Mouse (Mus musculus) Patski (cell line): ENCODE results near the gene Vwa7. TPM values are rescaled to one million over a fixed set of nuclear protein-coding genes. Genes with fewer than 3 reads are reported as not detected.
"Not testable (repeated sequence)": the region's sequence is repeated elsewhere in the genome, so short reads cannot be mapped to it uniquely, and the experiment has no call there.

Experiments
- ATAC-seq: fragments of 100-300 bp; one replicate; pipeline ENCODE4 v1.8.0; 2021
- CTCF ChIA-PET: fragments of 350-600 bp; sonication (Branson Sonifier 250); formaldehyde crosslinking; loops from one replicate; lab custom pipeline; 2022; ENCODE audit warnings: inconsistent platforms; lab: Charles Lee
- POLR2A ChIA-PET: fragments of 350-600 bp; sonication (Branson Sonifier 250); formaldehyde crosslinking; loops from one replicate; lab custom pipeline; 2022; ENCODE audit warnings: antibody characterized with exemption, inconsistent platforms; lab: Charles Lee
- DNase-seq: peaks from one replicate; pipeline ENCODE4 v3.0.0-alpha.2; 2011; ENCODE audit warnings: low read depth, low spot score
- H3K27me3 ChIP-seq: fragments of 371-371 bp; one replicate; pipeline ENCODE4 v1.5.1; 2021
- CTCF ChIP-seq: fragments of 100-300 bp; IDR thresholded peaks from one replicate; pipeline ENCODE4 v1.5.1; 2021
- in situ Hi-C: fragments of 300-500 bp; cut with MboI; formaldehyde crosslinking; loops from 3 replicates; pipeline ENCODE4 v1.11.1; 2018; ENCODE audit warnings: low pct_unique_long_range_greater_than_20kb, mixed read lengths
- polyA plus RNA-seq: library from polyadenylated mRNA; unstranded; gene quantifications from one replicate; pipeline ENCODE4 v1.2.3, GENCODE M21; 2021

The Vwa7 gene
- polyA plus RNA-seq, 1 experiment from 2014 or later, result 1.2 TPM

DNA sequence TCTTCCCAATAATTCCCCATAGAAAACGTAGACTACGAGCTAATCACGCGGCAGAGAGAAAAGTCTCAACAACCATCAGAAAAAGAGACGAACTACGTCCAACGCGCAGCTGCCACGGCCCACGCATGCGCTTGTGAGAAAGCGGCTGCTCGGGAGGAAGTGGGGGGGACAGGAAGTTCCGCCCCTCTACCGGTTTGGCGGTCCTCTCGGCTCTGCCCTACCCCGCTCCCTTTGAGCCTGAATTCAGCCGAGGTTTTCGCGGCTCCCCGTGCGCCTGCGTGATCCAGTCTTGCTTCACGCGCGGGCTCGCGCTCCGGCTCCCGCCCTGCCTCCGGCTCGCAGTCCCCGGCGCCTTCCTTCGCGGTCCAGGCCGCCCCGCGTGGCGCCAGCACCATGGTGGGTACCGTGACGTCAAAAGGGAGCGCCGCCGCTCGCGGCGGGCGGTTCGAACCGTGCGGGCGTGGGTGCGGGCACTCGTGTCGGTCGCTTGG, 34.6 kb upstream of the Vwa7 start, which contains the start of gene Lsm2:
Lsm2 (plus strand) TSS at position 173 of the 491 bp plus-strand sequence.
- ChIA-PET CTCF (interaction anchor here (0.9 to 3.2 kb wide), 9 partner anchors 14 to 127 kb away, joined by 3 to 23 read pairs (median 4); no protein-coding TSS in a partner anchor), POLR2A (interaction anchor here (0.8 to 1.5 kb wide), 7 partner anchors 8 to 27 kb away, joined by 3 to 8 read pairs (median 5); no protein-coding TSS in a partner anchor)
- TF ChIP-seq CTCF, result no peak
- ATAC-seq, result peak; percentile 58
- in situ Hi-C loops, result loop anchor here (5.0 kb wide), 1 partner anchor 64 kb away; no protein-coding TSS in a partner anchor
- no peaks in the 10 kb centered on the region for H3K27me3 ChIP-seq
- DNase-seq, result no peak

DNA sequence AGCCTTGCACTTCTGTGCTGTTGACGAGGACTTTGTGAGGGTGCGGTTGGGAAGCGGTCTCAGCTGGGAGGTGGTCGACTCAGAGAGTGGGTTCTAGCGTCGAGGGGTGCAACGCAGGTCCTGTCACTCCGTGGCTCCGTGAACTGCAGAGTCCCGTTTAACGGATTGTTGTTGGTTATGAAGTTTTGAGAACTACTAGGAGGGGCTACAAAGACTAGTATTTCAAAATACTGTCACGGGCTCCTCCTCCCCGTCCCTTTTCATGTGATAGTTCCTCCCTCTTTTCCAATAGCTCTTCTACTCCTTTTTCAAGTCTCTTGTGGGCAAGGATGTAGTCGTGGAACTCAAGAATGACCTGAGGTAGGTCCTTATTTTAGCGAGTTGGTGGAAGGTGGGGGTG, 34.1 kb upstream of the Vwa7 start:
- POLR2A ChIA-PET, result interaction anchor here (1.5 kb wide), 1 partner anchor 8 kb away, joined by 8 read pairs; no protein-coding TSS in a partner anchor
- TF ChIP-seq CTCF, result no peak
- CTCF ChIA-PET, result interaction anchor here (3.2 kb wide), 1 partner anchor 27 kb away, joined by 20 read pairs; no protein-coding TSS in a partner anchor
- H3K27me3 ChIP-seq, result no peaks in the 10 kb centered on the region
- in situ Hi-C loops, result loop anchor here (5.0 kb wide), 1 partner anchor 65 kb away; no protein-coding TSS in a partner anchor
- DNase-seq (no peak), ATAC-seq (no peak)

DNA sequence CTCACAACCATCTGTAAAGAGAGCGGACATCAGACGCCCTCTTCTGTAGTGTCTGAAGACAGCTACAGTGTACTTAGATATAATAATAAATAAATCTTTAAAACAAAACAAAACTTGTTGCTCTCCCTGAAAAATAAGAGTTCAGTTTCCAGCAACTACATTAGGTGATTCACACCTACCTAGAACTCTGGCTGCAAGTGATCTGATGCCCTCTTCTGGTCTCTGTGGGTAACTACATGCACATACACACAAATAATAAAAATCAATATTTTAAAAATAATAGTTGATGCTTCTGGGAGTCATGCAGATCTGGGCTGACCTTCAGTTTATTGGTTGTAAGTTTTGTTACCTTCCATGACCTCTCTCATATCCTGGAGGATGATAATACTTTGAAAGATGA, 32.2 kb upstream of the Vwa7 start:
- peak; percentile 80 for TF ChIP-seq CTCF
- no peaks in the 10 kb centered on the region for H3K27me3 ChIP-seq
- ChIA-PET CTCF (interaction anchor here (0.8 to 3.2 kb wide), 11 partner anchors 11 to 194 kb away, joined by 3 to 22 read pairs (median 4); no protein-coding TSS in a partner anchor), POLR2A (interaction anchor here (0.7 kb wide), 2 partner anchors 28 to 971 kb away, joined by 3 to 4 read pairs; no protein-coding TSS in a partner anchor)
- DNase-seq, result no peak
- no peak for ATAC-seq
- in situ Hi-C loops, result loop anchor here (5.0 kb wide), 1 partner anchor 67 kb away; no protein-coding TSS in a partner anchor

GRCm38 (mm10) chr17:34994751-34995150, 21.6 kb upstream of the Vwa7 start:
- ChIA-PET POLR2A (no interaction called here), CTCF (interaction anchor here (2.5 kb wide), 1 partner anchor 11 kb away, joined by 8 read pairs; no protein-coding TSS in a partner anchor)
- no peak for DNase-seq
- no peaks in the 10 kb centered on the region for H3K27me3 ChIP-seq
- no peak for ATAC-seq
- no peak for TF ChIP-seq CTCF
- in situ Hi-C loops, result no loop called here

GRCm38 (mm10) chr17:34995192-34995591, 21.2 kb upstream of the Vwa7 start:
- DNase-seq, H3K27me3 ChIP-seq, ATAC-seq, in situ Hi-C loops, POLR2A ChIA-PET: not testable (repeated sequence)
- CTCF ChIA-PET, result interaction anchor here (2.5 kb wide), 1 partner anchor 11 kb away, joined by 8 read pairs; no protein-coding TSS in a partner anchor

DNA sequence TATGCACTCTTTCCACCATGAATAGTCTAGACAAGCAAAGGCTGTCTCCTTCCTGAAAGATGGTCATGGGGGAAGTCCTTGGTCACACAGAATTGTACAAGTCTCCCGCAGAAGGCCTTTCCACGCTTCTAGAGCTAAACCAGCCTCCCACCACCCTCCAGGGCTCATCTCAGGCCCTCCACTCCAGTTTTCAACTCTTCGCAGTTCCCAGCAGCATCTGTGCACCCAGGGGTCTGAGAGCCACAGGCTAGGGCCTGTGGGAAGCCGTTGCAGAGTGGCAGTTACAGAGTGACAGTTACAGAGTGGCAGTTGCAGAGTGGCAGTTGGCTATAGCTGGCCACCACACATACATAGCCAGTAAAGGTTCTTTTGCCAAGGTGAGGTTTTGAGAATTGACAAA, 20.5 kb upstream of the Vwa7 start:
- CTCF ChIA-PET, result interaction anchor here (1.1 to 2.5 kb wide), 2 partner anchors 12 to 25 kb away, joined by 3 to 8 read pairs; no protein-coding TSS in a partner anchor
- ATAC-seq, DNase-seq, in situ Hi-C loops, POLR2A ChIA-PET, H3K27me3 ChIP-seq: not testable (repeated sequence)

- no peaks in the 10 kb centered on the region for H3K27me3 ChIP-seq
- TF ChIP-seq CTCF, result no peak
- ChIA-PET POLR2A (interaction anchor here (0.5 to 0.7 kb wide), 2 partner anchors 25 to 91 kb away, joined by 3 read pairs; no protein-coding TSS in a partner anchor), CTCF (interaction anchor here (1.1 to 2.5 kb wide), 2 partner anchors 12 to 24 kb away, joined by 3 to 8 read pairs; no protein-coding TSS in a partner anchor)
- DNase-seq (no peak), ATAC-seq (no peak)
- in situ Hi-C loops, result no loop called here
Observed at GRCm38 (mm10) chr17:34996411-34997141, 19.8 kb upstream of the Vwa7 start.

GRCm38 (mm10) chr17:34997142-34997483, 19.3 kb upstream of the Vwa7 start:
- TF ChIP-seq CTCF, result no peak
- no peak for DNase-seq
- in situ Hi-C loops, result no loop called here
- ChIA-PET POLR2A (interaction anchor here (0.7 kb wide), 1 partner anchor 92 kb away, joined by 3 read pairs; no protein-coding TSS in a partner anchor), CTCF (interaction anchor here (1.6 kb wide), 1 partner anchor 13 kb away, joined by 5 read pairs; no protein-coding TSS in a partner anchor)
- ATAC-seq, result no peak
- H3K27me3 ChIP-seq, result no peaks in the 10 kb centered on the region

GRCm38 (mm10) chr17:34998526-34999430, 17.6 kb upstream of the Vwa7 start:
- POLR2A ChIA-PET, result interaction anchor here (0.5 to 0.6 kb wide), 2 partner anchors 91 to 130 kb away, joined by 3 read pairs; no protein-coding TSS in a partner anchor
- CTCF ChIA-PET, result interaction anchor here (0.7 to 1.6 kb wide), 4 partner anchors 11 to 17 kb away, joined by 3 to 5 read pairs (median 3); partner anchors contain the start of gene Lsm2
- no peaks in the 10 kb centered on the region for H3K27me3 ChIP-seq
- ATAC-seq, result no peak
- in situ Hi-C loops, result no loop called here
- TF ChIP-seq CTCF, result no peak
- no peak for DNase-seq

DNA sequence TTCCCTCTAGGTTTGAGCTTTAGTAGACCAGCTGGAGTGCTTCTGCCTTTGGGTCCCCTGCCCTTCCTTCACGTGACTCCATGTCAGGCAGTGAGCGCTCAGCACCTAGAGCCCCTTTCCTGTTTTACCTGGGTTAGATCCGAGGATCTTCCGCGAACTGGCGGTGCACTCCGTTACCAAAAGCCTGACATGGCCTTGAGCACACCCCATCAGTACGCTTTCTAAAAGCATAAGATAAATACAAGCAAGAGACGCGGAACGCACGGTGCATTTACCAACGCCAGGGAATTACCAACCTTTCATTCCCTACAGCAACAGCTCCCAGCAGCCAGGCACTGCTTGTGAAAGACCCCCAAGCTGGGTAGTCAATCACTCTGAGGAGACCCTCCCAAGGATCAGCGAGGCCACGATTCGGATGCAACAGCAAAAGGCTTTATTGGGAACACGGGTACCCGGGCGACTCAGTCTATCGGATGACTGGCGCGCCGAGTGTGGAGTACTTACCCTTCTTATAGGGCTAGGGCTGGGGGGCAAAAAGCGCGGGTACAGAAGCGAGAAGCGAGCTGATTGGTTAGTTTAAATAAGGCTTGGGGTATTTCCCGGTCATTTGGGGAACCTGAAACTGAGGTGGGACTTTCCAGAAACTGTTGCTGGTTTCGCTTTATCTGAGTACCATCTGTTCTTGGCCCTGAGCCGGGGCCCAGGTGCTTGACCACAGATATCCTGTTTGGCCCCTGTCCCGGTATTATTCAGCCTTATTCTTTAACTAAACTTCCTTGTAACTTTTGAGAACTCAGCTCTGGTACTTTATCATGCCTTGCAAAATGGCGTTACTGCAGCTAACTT, 16.3 kb upstream of the Vwa7 start:
- DNase-seq, result not testable (repeated sequence)

More for the DNA sequence above, 16.3 kb upstream of the Vwa7 start:
- ATAC-seq, H3K27me3 ChIP-seq, in situ Hi-C loops: not testable (repeated sequence)
- CTCF ChIA-PET, result interaction anchor here (1.1 kb wide), 1 partner anchor 48 kb away, joined by 3 read pairs; no protein-coding TSS in a partner anchor
- POLR2A ChIA-PET, result interaction anchor here (0.6 to 0.7 kb wide), 2 partner anchors 18 to 50 kb away, joined by 3 read pairs; partner anchors contain the start of gene Clic1
